Mouse (Mus musculus) midbrain, embryonic 12.5 days (tissue): ENCODE results near the gene P2rx1. TPM values are rescaled to one million over a fixed set of nuclear protein-coding genes. Genes with fewer than 3 reads are reported as not detected.

ENCODE experiments used
- ATAC-seq: fragments of 200-750 bp; cut with Nextera tagmentation; 2 replicates; pipeline ENCODE4 v1.8.0; 2017; ENCODE audit warnings: low read depth, moderate TSS enrichment, moderate library complexity; ENCODE audit not compliant: low FRiP score
- H3K27ac ChIP-seq: fragments of 300-500 bp; sonication (generic); replicated peaks from 2 replicates; pipeline ENCODE4 v1.5.1; 2016; ENCODE audit warnings: mild to moderate bottlenecking
- H3K27me3 ChIP-seq: fragments of 300-500 bp; sonication (generic); 2 replicates; pipeline ENCODE4 v1.6.1; 2016; ENCODE audit warnings: mild to moderate bottlenecking
- H3K36me3 ChIP-seq: fragments of 300-500 bp; sonication (generic); 2 replicates; pipeline ENCODE4 v1.6.1; 2016
- H3K4me1 ChIP-seq: fragments of 300-500 bp; sonication (generic); 2 replicates; pipeline ENCODE4 v1.6.1; 2016
- H3K4me2 ChIP-seq: fragments of 300-500 bp; sonication (generic); replicated peaks from 2 replicates; pipeline ENCODE4 v1.6.1; 2016; ENCODE audit warnings: mild to moderate bottlenecking, moderate library complexity
- H3K4me3 ChIP-seq: fragments of 300-500 bp; sonication (generic); 2 replicates; pipeline ENCODE4 v1.5.1; 2016; ENCODE audit warnings: mild to moderate bottlenecking
- H3K9ac ChIP-seq: fragments of 300-500 bp; sonication (generic); replicated peaks from 2 replicates; pipeline ENCODE4 v1.6.1; 2016; ENCODE audit warnings: mild to moderate bottlenecking, moderate library complexity
- H3K9me3 ChIP-seq: fragments of 300-500 bp; sonication (generic); 2 replicates; pipeline ENCODE4 v1.6.1; 2016; ENCODE audit warnings: mild to moderate bottlenecking
- WGBS: fragments of 180-500 bp; shearing (Covaris S2); methylation state at CpG from one replicate; pipeline ENCODE4 v1.1.7; 2016; 5-methylcytosine and 5-hydroxymethylcytosine counted together
- polyA plus RNA-seq: library from polyadenylated mRNA; unstranded; fragments of >200 nt; fragmentation: Nextera tagmentation; extraction: Ambion mirVana; gene quantifications from 2 replicates; pipeline ENCODE4 v1.2.1, GENCODE M21; 2016

P2rx1 gene
- polyA plus RNA-seq, 1 experiment from 2014 or later, result 0.88 TPM

DNA sequence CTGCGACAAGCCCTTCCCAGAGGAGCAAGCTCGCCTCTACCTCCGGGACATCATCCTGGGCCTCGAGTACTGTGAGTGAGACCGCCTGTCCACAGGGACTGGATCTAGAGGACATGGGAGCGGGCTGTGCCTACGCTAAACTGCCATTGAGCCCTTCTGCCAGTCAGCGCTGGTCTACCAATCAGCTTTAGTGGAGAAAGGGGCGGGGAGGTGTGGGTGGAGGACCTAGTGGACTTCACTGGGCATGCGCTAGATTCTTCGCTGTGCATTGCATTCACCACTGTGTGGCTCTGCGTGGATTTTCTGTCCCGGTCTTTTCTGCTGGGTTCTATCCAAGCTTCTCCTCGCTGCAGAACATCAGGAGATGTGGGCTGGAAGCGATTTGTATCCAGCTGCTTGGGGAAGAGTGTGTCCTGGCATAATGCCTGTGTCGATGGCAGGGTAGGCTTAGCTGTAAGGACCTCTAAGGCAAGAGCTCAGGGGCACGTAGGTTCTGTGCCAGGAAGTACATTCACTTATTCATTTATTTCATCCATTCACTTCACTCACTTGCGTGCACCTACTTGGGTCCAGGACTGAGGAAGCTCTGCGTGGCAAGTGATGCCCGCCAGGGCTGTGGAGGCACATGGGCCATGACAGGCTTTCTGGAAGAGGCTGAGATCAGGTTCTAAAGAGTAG is 32.1 kb downstream of the P2rx1 start:
- Histone ChIP-seq H3K36me3 (no peaks in the 10 kb centered on the region), H3K9ac (peak overlapping the region; percentile 59; the same call in 1 of the 2 replicates), H3K9me3 (no peaks in the 10 kb centered on the region)

DNA sequence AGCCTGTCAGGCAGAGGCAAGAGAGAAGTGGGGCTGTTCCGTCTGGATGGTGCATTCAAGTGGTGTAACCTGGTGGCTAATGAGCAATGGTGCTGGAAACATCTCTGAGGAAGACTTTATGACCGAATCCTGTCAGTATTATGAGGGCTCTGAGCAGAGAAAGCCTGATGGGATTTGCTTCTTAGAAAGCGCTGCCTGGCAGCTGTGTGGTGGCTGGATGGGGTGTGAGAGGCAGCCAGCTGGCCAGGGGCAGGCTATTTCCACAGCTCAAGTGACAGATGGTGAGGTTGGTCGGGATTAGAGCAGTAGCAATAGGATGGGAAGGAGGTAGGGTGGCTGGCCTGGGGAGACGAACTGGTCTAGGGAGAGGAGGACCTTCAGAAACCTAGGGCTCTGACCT is 32.6 kb downstream of the P2rx1 start:
- Histone ChIP-seq H3K9me3 (no peaks in the 10 kb centered on the region), H3K27me3 (peaks cover 6% of the 10 kb centered on the region; the same call in 1 of the 2 replicates), H3K4me2 (peak overlapping the region; percentile 55), H3K27ac (peak overlapping the region; percentile 71), H3K4me3 (peak overlapping the region; percentile 30; the same call in 1 of the 2 replicates), H3K9ac (no peak overlapping the region), H3K4me1 (peaks cover 9% of the 10 kb centered on the region), H3K36me3 (no peaks in the 10 kb centered on the region)
- 63% methylated on average over 5 of the region's 5 CpGs for WGBS
- 0 out of 2 replicates have a peak, but pooled peaks have one; percentile 10 for ATAC-seq

More for the DNA sequence above, 32.1 kb downstream of the P2rx1 start:
- Histone ChIP-seq H3K4me3 (peak overlapping the region; percentile 30), H3K4me2 (peak overlapping the region; percentile 55), H3K4me1 (peaks cover 9% of the 10 kb centered on the region), H3K27me3 (peaks cover 6% of the 10 kb centered on the region; the same call in 1 of the 2 replicates), H3K27ac (peak overlapping the region; percentile 71)
- peak; percentile 89 for ATAC-seq
- 30% methylated on average over 20 of the region's 20 CpGs for WGBS

DNA sequence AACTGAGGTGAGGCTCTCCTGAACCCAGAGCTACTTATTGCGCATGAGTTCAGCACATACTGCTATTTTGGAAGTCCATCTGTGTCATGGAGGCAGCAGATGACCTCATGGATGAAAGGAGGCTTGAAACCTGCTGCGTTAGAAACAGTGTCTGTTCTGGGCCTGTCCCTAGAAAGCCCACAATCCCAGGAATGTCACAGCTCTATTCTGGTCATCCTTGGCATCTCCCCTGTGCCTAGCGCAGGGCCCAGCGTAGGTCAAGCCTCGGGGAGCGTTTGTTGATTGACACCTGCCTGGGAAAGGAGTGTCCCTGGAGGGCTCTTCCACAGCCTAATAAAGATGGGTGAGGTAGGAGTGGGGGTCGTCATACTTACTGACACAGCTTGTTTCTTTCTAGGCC is 37.2 kb downstream of the P2rx1 start:
- Histone ChIP-seq H3K9ac (no peak overlapping the region), H3K9me3 (no peaks in the 10 kb centered on the region), H3K27me3 (peaks cover 6% of the 10 kb centered on the region; the same call in 1 of the 2 replicates), H3K36me3 (peaks cover 4% of the 10 kb centered on the region; the same call in 1 of the 2 replicates), H3K27ac (no peak overlapping the region), H3K4me2 (no peak overlapping the region), H3K4me1 (peaks cover 14% of the 10 kb centered on the region), H3K4me3 (no peak overlapping the region)
- ATAC-seq, result no peak
- 90% methylated on average over 7 of the region's 7 CpGs for WGBS

DNA sequence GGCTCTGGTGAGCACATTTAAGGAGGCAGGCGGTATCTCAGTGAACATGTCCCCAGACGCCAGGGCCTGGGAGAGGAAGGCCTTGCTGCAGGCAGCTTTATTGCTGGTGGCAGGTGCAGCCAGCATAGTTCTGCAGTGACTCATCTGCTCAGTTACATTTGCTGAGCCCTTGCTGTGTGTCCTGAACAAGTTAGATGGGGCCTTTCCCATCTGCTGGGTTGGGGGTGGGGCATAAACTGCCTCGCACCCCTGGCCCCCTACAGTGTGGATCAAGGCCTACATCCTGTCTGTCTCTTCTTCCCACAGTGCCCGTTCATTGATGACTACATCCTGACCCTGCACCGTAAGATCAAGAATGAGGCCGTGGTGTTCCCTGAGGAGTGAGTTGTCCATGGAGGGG is 38.0 kb downstream of the P2rx1 start:
- Histone ChIP-seq H3K27ac (no peak overlapping the region), H3K4me3 (no peak overlapping the region), H3K9ac (no peak overlapping the region), H3K27me3 (peaks cover 1% of the 10 kb centered on the region; the same call in 1 of the 2 replicates), H3K4me1 (0 out of 2 replicates have a peak, but pooled peaks cover 6% of the 10 kb centered on the region), H3K4me2 (no peak overlapping the region), H3K36me3 (peaks cover 4% of the 10 kb centered on the region; the same call in 1 of the 2 replicates), H3K9me3 (no peaks in the 10 kb centered on the region)
- 67% methylated on average over 6 of the region's 6 CpGs for WGBS
- no peak for ATAC-seq

DNA sequence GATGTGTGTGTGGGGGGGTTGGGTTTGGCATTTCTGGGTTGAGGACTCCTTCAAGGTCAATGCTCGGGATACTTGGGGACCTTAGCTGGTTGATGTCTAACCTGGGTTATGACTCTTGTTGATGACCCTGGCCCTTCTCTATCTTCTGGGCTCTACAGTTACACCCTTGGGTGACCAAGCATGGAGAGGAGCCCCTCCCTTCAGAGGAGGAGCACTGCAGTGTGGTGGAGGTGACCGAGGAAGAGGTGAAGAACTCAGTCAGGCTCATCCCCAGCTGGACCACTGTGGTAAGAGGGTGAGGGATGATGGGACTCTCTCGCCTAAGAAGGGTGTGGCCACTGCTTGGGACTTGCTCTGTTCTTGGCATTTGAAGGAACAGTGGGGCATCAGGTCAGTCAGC is 38.8 kb downstream of the P2rx1 start:
- ATAC-seq, result no peak
- WGBS, result 89% methylated on average over 3 of the region's 3 CpGs
- H3K27me3 ChIP-seq, result no peaks in the 10 kb centered on the region

DNA sequence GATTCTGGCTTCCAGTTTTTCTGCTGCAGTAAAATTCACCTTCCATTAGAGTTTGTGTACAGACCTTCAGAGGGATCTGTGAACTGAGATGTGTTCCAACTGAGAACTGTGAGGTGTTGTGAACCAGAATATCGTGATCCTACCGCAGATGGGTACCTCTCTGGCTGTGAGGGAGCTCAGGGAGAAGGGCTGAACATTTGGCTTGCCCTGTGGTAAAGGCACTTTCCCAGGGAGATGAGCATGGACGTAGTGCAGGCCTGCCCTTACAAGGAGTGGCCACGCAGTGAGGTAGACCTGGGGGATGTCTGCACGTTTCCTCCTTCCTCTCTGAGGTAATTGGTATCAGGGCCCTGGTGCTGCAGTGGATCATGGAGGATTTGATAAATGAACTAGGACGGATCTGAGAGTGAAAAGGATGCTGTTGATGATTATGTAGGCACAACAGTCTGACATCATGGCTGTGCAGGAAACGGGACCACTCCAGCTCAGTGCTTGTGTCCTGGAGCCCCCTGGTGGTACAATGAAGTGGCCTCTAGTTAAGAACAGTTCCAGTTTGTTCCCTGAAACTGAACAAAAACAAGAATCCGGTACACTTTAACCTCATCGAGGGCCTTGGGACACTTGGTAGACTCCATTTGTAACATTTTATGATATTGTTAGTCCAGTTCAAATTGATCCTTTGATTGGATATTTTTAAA is 40.3 kb downstream of the P2rx1 start:
- 0 out of 2 replicates have a peak, but pooled peaks cover 6% of the 10 kb centered on the region for H3K4me1 ChIP-seq
- H3K27ac ChIP-seq, result no peak overlapping the region
- H3K9ac ChIP-seq, result no peak overlapping the region
- H3K4me3 ChIP-seq, result no peak overlapping the region
- H3K4me2 ChIP-seq, result no peak overlapping the region
- peak; percentile 39; the same call in 1 of the 2 replicates for ATAC-seq
- 64% methylated on average over 9 of the region's 9 CpGs for WGBS
- H3K9me3 ChIP-seq, result no peaks in the 10 kb centered on the region
- no peaks in the 10 kb centered on the region for H3K27me3 ChIP-seq
- peaks cover 4% of the 10 kb centered on the region; the same call in 1 of the 2 replicates for H3K36me3 ChIP-seq

More for the DNA sequence above, 38.8 kb downstream of the P2rx1 start:
- 0 out of 2 replicates have a peak, but pooled peaks cover 6% of the 10 kb centered on the region for H3K4me1 ChIP-seq
- H3K4me2 ChIP-seq, result no peak overlapping the region
- H3K27ac ChIP-seq, result no peak overlapping the region
- no peak overlapping the region for H3K4me3 ChIP-seq
- H3K9me3 ChIP-seq, result no peaks in the 10 kb centered on the region
- H3K36me3 ChIP-seq, result peaks cover 4% of the 10 kb centered on the region; the same call in 1 of the 2 replicates
- no peak overlapping the region for H3K9ac ChIP-seq

DNA sequence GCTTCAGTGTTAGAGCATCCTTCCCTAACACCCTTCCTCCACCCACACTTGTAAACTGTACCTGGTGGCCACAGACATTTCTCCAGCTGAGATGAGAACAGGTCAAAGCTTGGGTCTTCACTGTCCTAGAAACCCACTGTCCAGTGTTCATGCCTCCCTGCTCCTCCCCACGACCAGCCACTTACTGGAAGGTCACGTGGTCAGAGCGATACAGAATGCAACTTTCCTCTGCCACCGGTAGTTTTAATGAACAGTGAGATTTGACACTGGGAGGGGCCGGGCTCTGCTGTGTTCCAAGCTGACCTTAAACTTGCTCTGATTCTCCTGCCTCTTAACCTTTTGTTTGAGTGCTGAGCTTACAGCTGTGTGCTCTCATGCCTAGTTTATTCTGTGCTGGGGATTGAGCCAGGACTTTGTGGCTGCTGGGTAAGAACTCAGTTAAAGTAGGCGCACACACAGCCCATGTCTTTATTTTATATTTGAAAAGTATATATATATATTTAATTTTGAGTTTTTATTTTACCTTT is 45.4 kb downstream of the P2rx1 start:
- Histone ChIP-seq H3K4me2 (no peak overlapping the region), H3K9me3 (no peaks in the 10 kb centered on the region), H3K36me3 (no peaks in the 10 kb centered on the region), H3K9ac (no peak overlapping the region), H3K27me3 (no peaks in the 10 kb centered on the region), H3K27ac (no peak overlapping the region), H3K4me3 (no peak overlapping the region), H3K4me1 (peaks cover 9% of the 10 kb centered on the region)
- 61% methylated on average over 6 of the region's 6 CpGs for WGBS
- no peak for ATAC-seq

DNA sequence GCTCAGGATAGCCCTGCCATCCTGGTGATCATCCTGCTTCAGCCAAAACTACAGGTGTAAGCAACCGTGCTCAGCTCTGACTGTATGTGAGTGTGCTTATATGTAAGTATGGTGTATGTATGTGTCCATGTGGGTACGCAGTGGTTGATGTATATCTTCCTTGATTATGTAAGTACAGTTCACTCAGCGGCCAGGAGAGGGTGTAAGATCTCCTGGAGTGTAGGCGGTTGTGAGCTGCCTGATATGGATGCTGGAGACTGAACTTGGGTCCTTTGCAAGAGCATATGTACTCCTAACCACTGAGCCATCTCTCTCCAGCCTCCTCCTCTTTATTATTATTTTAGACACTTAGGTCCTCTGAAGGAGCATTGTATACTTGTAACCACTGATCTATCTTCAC is 45.9 kb downstream of the P2rx1 start:
- WGBS, result 72% methylated on average over 4 of the region's 4 CpGs
- H3K4me2 ChIP-seq, result no peak overlapping the region
- H3K9ac ChIP-seq, result no peak overlapping the region
- H3K36me3 ChIP-seq, result no peaks in the 10 kb centered on the region
- H3K4me1 ChIP-seq, result peaks cover 13% of the 10 kb centered on the region
- H3K9me3 ChIP-seq, result no peaks in the 10 kb centered on the region
- H3K27me3 ChIP-seq, result no peaks in the 10 kb centered on the region
- ATAC-seq, result no peak
- no peak overlapping the region for H3K4me3 ChIP-seq
- no peak overlapping the region for H3K27ac ChIP-seq

DNA sequence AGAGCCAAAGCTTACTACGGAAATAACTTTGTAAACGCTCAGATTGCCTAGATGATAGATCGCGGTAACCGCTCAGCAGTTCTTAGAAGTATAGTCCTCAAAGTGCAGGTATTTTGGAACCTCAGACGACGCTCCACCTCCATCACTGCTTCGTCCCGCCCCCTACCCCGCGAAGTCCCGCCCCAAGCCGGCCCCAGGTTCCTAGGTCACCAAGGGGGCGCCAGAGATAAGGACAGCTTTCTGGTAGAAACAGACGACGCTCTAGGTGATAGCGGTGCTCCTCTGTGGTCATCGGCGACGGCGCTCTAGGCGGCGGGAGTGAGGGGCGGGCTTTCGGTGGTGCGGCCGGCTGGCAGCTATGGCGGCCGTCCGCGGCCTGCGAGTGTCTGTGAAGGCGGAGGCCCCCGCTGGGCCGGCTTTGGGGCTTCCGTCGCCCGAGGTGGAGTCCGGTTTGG is 48.7 kb downstream of the P2rx1 start, which contains the start of gene Ncbp3:
Gene Ncbp3 (plus strand): TSS at position 242 of the 455 bp plus-strand sequence.
- Histone ChIP-seq H3K4me3 (peak within 1 kb of the TSS; percentile 84), H3K27me3 (no peaks in the 10 kb centered on the region), H3K27ac (peak within 1 kb of the TSS; percentile 87), H3K4me1 (peaks cover 13% of the 10 kb centered on the region), H3K9me3 (no peaks in the 10 kb centered on the region), H3K9ac (peak within 1 kb of the TSS; percentile 89), H3K4me2 (peak within 1 kb of the TSS; percentile 77), H3K36me3 (peaks cover 15% of the 10 kb centered on the region)
- WGBS, result under 1% methylated on average over 39 of the region's 39 CpGs
- ATAC-seq, result peak; percentile 95

DNA sequence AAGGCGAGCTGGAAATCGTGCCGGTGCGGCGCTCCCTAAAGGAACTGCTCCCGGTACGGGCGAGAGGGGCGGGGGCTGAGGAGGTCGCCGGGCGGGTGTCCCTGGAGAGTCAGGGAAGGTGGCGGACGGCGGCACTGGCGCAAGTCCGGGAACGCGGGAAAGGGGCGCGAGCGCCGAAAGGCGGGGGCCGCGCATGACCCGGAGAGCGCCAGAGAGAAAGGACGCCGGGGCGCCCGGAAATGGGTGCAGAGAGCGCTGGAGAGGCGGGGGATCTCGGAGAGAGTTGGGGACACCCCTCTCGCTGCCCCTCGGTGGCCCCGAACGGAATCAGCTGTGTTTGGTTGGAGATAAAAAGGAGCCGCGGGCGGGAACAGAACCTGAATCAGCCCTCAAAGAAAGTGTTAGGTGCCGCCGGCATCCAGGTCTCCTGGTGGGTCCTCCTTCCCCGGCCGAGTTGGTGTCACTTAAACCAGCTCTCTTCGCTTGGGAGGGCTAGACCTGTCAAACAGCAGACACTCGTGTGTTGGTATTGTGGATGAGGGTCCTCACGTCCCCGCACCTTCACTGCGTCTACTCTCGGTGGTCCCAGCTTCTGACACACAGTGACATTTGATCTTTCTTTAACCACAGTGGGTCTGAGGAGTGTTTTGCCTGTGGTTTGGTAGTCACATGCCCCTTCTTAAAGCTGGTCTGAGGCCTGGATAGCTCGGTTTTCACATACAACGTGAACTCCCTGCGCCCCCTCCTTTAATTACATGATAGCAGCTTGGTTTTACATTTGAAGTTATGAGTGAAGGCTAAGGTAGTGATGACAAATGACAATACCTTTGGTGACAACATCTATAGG is 49.4 kb downstream of the P2rx1 start:
- peak overlapping the region; percentile 77 for H3K4me2 ChIP-seq
- peak overlapping the region; percentile 84 for H3K4me3 ChIP-seq
- peak; percentile 85 for ATAC-seq
- peaks cover 13% of the 10 kb centered on the region for H3K4me1 ChIP-seq
- no peaks in the 10 kb centered on the region for H3K27me3 ChIP-seq
- peaks cover 18% of the 10 kb centered on the region for H3K36me3 ChIP-seq
- peak overlapping the region; percentile 87 for H3K27ac ChIP-seq
- WGBS, result 2% methylated on average over 55 of the region's 55 CpGs
- peak overlapping the region; percentile 89 for H3K9ac ChIP-seq
- H3K9me3 ChIP-seq, result no peaks in the 10 kb centered on the region

DNA sequence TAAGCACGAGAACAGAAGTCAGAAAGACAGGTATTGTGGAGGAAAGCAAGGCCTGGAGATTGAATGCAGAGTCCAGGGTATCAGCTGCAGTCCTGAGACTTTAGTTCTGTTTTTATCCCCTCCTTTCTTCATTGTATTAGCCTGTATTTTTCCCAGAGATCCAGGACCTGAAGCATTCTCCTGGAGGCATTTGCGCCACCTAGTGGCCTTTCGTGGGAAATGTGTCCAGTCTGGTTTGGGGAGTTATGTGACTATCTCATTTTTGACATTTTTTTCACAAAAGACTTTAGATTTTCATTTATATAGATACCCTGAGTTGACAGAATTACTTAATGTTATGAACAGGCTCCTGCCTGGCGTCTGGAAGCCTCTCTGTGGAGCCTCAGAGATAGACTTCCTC is 50.4 kb downstream of the P2rx1 start:
- Histone ChIP-seq H3K27ac (peak overlapping the region; percentile 31), H3K4me3 (peak overlapping the region; percentile 84), H3K9ac (0 out of 2 replicates have a peak overlapping the region, but pooled peaks have one; percentile 89)

More for the DNA sequence above, 50.4 kb downstream of the P2rx1 start:
- no peak for ATAC-seq
- no peaks in the 10 kb centered on the region for H3K27me3 ChIP-seq
- 5% methylated on average over 4 of the region's 4 CpGs for WGBS
- peaks cover 28% of the 10 kb centered on the region for H3K36me3 ChIP-seq
- peak overlapping the region; percentile 77 for H3K4me2 ChIP-seq
- H3K4me1 ChIP-seq, result peaks cover 13% of the 10 kb centered on the region
- H3K9me3 ChIP-seq, result no peaks in the 10 kb centered on the region
